Mouse (Mus musculus) cortical plate, adult 2 months (tissue): ENCODE data around the gene Limk1.

ENCODE experiments used
- CTCF ChIP-seq: fragments of 200-500 bp; IDR thresholded peaks from 2 replicates; pipeline ENCODE4 v1.5.1; 2011; ENCODE audit warnings: mild to moderate bottlenecking, control low read depth, low read length; ENCODE audit not compliant: insufficient read depth; ENCODE audit errors: extremely low read depth
- POLR2A ChIP-seq: fragments of 200-500 bp; IDR thresholded peaks from 2 replicates; pipeline ENCODE4 v1.6.1; 2011; ENCODE audit warnings: mild to moderate bottlenecking, low read length, control low read depth; ENCODE audit not compliant: insufficient read depth; ENCODE audit errors: extremely low read depth

DNA sequence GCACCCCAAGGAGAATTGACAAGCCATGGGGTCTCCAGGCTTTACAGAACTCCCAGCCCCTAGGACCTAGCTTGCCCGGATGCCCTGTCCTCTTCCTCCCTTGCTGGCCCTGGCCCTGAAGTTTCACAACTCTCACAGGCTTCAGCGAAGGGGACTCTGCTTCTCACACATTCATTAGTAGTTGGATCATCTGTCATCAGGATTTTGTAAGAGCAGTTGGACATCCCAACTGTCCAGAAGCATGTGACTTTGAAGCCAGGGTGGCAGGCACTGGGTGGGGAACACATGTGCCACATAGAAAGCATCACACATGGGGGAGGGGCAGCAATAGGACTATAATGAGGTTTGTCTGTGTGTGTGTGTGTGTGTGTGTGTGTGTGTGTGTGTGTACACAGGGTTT, 46.5 kb upstream of the Limk1 start:
- TF ChIP-seq CTCF (no peak), POLR2A (no peak)
